19 mouse cellular contexts compared by ENCODE assay signal in genomic region chr7:112413286-112413685, GRCm38 (mm10).
"Had no signal": no experiment of that assay in that cellular context is flagged by ENCODE, and none has a peak within 500 bp of the region (broad histone marks: within the 10 kb centered on the region; RNA-seq: fewer than 3 reads in every experiment).

No protein-coding gene starts in this region.

- DNase-seq: left cerebral cortex, postnatal 4 days; liver, postnatal 0 days; lung, embryonic 14.5 days; retina, postnatal 1 day; thymus, adult 2 months; thymus, postnatal 14 days; thymus, postnatal 4 days had no signal

- ATAC-seq: hindbrain, embryonic 16.5 days; intestine, embryonic 15.5 days; liver, postnatal 0 days; lung, postnatal 0 days; midbrain, embryonic 15.5 days had no signal

- H3K4me3 ChIP-seq: intestine, embryonic 15.5 days; limb, embryonic 12.5 days; limb, embryonic 15.5 days; midbrain, embryonic 12.5 days; midbrain, embryonic 15.5 days; neural tube, embryonic 12.5 days; neural tube, embryonic 15.5 days had no signal

- H3K9me3 ChIP-seq: intestine, embryonic 15.5 days; limb, embryonic 12.5 days; limb, embryonic 15.5 days; midbrain, embryonic 12.5 days; midbrain, embryonic 15.5 days; neural tube, embryonic 12.5 days; neural tube, embryonic 15.5 days had no signal

- H3K4me2 ChIP-seq: intestine, embryonic 15.5 days; limb, embryonic 12.5 days; limb, embryonic 15.5 days; lung, embryonic 14.5 days; midbrain, embryonic 12.5 days; midbrain, embryonic 15.5 days; neural tube, embryonic 12.5 days; neural tube, embryonic 15.5 days had no signal

- H3K27me3 ChIP-seq: intestine, embryonic 15.5 days; limb, embryonic 15.5 days; midbrain, embryonic 15.5 days; neural tube, embryonic 15.5 days had no signal

- H3K36me3 ChIP-seq: intestine, embryonic 15.5 days; limb, embryonic 12.5 days; limb, embryonic 15.5 days; midbrain, embryonic 12.5 days; midbrain, embryonic 15.5 days; neural tube, embryonic 12.5 days; neural tube, embryonic 15.5 days had no signal

- H3K27ac ChIP-seq: intestine, embryonic 15.5 days; limb, embryonic 12.5 days; limb, embryonic 15.5 days; liver, embryonic 14.5 days; macrophage; midbrain, embryonic 12.5 days; midbrain, embryonic 15.5 days; neural tube, embryonic 12.5 days; neural tube, embryonic 15.5 days; stomach, postnatal 0 days had no signal

- H3K9ac ChIP-seq: intestine, embryonic 15.5 days; limb, embryonic 12.5 days; limb, embryonic 15.5 days; liver, embryonic 14.5 days; liver, postnatal 0 days; lung, embryonic 14.5 days; midbrain, embryonic 12.5 days; midbrain, embryonic 15.5 days; neural tube, embryonic 12.5 days; neural tube, embryonic 15.5 days had no signal
